Mouse (Mus musculus) WW6 (cell line): ENCODE measurements around the gene Zfp710.
"Not testable (repeated sequence)": the region's sequence is repeated elsewhere in the genome, so short reads cannot be mapped to it uniquely, and the experiment has no call there.

Experiments used
- DNase-seq: peaks from one replicate; pipeline ENCODE4 v3.0.0-alpha.2; 2013; ENCODE audit warnings: low read depth, low spot score

The Zfp710 gene

DNA sequence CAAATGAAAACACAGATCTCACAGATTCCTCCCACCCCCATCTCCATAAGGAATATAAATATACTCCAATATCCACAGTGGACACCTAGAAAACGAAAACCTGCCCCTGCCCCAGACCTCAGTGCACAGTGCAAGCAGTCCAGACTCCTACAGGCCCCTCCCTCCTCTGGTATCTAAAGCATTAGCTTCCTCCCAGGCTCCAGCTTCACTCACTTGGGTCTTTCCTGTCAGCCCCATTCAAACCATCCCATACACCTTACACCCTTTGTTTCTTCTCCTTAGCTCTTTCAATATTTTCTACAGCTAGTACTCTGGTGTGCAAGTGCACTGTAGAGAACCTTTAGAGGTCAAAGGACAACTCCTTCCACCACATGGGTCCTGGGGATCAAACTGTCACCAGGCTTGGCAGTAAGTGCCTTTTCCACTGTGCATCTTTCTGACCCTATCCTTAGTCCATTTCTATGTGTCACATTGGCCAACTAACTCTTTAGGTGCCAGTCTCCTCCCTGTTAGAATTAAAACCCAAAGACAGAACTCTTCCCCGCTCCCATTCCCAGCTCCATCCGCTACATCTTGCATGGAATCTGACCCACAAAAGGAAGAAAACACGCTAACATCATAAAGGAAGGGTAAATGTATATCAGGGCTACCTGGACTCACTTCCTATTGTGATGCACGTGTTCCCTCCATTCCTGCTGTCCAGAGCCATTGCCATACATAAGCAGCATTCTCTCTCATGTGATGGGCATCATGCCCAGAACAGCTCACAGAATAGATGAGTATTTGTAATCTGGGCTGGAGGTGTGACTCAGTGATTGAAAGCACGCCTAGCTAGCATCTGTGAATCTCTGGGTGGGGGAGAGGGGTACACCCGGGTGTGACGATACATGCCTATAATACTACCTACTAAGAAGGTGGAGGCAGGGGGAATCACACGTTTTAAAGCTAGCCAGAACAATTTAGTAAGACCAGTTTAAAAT, 86.7 kb downstream of the Zfp710 start:
- no peak for DNase-seq

DNA sequence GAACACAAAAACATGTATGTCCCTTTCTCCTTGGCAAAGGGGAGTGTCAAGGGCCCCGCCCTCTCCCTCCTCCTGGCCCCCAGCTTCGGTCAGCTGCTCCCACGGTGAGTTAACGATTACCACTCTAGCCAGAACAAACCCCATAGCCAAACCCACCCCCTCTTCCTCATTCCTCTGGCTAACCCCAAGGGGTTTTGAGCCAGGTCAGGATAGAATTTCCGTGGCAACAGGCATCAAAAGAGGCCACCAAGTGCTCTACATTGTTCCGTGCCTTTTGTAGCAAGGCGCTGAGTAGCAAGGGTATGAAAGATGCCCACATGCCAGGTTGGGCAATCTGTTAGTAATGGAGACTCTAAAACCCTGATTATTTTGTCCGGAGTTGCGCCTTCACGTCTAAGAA, 89.4 kb downstream of the Zfp710 start:
- no peak for DNase-seq

DNA sequence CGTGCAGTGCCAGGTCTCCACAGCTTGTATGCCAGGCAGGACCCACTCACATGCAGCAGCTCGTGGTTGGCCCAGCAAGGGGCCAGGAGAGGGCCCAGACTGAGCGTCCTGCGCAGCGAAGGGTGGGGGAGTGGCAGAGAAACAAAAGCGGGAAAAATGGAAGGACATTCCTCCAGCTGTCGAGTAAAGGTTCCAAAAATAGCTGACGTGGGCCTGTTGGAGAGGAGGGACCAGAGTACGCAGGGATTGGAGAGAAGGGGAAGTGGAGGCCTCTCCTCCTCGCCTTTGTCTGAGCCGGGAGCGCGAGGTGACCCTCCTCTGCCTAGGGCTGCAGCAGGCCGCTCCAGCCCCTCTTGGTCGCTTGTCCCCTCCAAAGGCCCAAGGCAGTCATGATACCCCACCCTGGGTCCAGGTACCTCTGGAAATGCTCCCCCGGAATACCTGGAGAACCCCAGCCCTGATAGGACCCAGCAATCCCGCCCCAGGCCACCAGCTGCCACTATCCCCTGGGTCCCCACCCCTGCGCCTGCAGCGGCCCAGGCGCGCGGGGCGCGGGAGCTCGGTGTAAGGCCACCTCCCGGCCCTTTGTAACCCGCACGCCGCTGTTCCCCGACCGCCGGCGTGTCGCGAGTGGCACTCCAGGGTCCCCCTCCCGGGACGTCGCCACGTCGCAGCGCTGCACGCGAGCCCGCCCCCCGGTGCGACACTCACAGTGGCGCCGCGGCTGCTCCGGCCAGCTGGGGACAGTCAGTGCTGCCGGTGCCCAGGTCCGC, 90.0 kb downstream of the Zfp710 start:
- no peak for DNase-seq

DNA sequence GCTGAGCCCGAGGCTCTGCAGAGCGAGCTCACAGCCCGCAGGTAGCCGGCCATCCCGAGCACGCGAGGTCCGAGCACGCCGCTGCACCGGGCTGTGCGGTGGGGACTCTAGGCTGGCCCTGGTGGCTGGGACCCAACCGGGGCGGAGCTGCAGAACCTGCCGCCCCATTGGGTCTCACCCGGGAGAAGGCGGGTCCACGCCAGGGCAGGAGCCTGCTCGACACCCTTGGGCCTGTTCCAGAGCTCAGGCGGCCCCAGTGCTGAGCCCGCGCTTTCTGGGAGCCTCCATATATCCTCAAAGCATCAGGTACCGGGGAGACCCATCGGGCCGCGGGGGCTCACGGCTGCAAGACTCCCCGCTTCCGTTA, 90.6 kb downstream of the Zfp710 start, which contains the start of gene Idh2:
Idh2 (minus strand) TSS at position 169 of the 367 bp plus-strand sequence.
- DNase-seq, result peak; percentile 40

DNA sequence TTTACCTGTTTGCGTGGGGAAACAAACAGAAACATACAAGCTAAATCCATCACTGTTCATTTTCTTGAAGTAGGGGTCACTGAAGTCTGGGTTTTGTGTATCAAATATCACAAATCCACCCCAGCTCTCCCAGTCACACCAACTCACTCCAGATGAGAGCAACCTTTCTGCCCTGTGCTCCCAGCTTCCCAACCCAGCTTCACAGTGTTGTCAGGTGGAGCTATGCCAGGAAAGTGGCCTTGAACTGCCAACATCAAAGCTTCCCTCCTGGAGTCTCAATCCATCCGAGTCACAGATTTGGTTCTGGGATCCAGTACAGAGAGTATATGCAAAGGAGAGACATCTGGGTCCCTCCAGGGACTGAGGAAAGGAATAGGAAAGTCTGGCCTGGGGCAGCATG, 91.5 kb downstream of the Zfp710 start:
- no peak for DNase-seq

DNA sequence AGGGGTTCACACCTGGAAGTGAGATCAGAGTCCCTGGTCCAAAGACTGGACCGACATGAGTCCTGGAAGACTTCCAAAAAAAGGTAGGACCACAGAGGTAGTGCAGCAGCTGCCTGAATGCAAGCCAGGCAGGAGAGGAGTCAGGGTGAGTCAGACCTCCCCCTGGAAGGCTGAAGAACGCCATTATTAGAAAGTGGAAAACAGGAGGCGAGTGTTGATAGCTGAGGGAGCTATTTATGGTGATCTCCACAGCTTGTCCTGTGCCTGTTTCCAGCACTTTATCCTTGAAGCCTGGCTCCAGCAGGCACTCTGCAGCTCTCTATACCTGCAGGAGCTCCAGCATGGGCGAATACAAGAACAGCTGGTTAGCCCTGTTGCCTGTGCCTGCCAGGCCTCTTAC, 94.6 kb downstream of the Zfp710 start:
- no peak for DNase-seq

DNA sequence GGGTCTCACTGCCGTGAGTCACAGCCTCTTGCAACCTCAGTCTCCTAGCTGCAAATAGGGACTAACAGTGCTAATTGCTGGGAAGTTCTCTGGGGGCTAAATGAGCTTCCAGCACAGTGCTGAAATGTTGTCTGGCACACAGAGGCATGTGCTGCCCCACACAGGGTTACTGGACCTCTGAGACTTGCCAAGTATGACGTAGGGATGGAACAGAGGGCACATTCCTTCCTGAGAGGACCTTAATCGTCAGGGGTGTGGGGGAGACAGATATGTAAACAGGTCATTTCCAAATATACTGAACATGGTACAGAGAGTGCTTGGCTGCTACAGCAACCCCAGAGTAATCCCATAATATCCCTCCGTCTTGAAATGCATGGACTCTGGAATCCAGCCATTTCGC, 96.5 kb downstream of the Zfp710 start:
- DNase-seq, result no peak

DNA sequence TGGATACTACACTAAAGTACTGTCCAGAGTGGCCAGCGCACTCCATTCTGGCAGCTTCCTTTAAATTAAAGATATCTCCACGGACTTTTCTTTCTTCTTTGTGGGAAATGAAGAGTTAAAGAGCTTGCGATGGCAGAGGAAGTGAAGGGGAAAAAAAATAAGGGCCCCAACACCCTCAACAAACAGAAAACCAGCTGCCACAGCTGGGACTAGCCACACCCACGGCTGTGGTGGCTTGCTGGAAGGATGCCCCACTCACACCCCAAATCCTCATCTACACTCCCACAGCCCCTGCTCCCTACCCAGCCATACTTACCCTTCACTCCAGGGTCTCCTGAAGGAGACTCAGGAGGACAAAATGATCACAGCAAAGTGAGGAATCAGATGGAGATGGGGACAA, 98.5 kb downstream of the Zfp710 start:
- no peak for DNase-seq

DNA sequence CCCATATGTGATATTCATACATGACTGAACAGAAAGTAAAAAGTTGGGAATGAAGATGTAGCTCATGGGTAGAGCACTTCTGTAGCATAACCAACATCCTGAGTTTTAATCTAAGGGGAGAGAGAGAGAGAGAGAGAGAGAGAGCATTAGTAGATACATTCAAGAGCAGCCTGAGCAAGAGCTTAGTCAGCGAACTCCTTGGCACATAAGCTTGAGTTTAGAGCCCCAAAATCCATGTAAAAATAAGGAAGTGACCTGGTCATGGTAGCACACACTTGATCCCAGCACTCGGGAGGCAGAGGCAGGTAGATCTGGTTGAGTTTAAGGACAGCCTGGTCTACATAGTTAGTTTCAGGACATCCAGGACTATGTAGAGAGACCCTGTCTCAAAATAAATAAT, 99.1 kb downstream of the Zfp710 start:
- DNase-seq, result no peak

DNA sequence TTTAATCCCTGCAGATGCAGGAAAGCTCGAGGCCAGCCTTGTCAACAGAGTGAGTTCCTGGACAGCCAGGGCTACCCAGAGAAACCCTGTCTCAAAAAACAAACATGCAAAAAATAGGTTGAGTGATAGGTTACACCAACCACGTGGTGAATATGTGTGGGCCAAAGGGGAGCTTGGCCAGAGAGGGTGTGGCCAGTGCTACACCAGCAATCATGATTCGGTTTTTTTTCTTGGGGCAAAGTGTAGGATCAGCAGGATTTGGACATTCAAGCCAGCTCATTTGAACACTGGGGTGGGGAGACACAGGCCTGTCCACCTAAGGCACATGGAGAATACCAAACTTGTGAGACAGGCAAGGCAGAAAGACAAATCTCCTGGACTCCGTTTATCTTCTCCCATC, 104.7 kb downstream of the Zfp710 start:
- no peak for DNase-seq

DNA sequence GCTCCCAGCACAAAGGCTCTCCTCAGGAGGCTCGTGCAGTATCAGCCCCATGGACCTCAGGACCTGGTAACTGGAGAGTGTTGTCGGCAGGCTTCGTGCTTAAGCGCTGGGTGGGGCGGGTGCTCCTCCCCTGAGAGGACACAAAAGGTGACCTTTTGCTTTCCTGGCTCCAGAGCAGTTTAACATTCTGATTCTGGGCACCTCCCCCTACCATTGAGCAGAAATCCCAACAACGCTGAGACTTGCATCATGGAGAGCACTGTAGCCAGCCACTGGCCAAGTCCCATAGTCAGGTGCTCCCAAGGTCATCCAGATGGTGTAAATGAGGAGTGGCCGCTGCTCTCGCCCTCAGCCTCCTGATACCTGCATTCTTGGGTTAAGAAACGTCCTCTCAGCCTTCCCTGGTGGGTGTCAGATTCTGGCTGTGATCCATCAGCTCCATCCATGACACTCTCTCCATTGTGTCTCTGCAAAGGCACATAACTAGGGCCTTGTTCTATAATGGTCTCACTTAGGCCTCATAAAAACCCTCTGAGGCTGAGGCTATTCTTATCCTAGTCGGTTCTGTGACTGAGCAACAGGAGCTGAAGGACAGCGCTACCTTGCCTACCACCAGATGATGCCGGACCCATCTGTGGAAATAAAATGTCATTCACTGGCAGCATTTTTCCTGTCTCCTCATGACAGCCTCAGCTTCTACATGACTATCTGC, 105.9 kb downstream of the Zfp710 start:
- peak; percentile 81 for DNase-seq

DNA sequence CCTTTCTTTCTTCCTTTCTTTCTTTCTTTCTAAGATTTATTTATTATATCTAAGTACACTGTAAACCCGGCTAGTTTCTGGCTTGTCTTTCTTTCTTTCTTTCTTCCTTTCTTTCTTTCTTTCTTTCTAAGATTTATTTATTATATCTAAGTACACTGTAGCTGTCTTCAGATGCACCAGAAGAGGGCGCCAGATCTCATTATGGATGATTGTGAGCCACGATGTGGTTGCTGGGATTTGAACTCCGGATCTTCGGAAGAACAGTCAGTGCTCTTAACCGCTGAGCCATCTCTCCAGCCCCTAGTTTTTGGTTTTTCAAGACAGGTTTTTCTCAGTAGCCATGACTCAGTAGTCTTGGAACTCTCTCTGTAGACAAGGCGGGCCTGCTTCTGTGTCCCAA, 106.7 kb downstream of the Zfp710 start:
- DNase-seq, result not testable (repeated sequence)

DNA sequence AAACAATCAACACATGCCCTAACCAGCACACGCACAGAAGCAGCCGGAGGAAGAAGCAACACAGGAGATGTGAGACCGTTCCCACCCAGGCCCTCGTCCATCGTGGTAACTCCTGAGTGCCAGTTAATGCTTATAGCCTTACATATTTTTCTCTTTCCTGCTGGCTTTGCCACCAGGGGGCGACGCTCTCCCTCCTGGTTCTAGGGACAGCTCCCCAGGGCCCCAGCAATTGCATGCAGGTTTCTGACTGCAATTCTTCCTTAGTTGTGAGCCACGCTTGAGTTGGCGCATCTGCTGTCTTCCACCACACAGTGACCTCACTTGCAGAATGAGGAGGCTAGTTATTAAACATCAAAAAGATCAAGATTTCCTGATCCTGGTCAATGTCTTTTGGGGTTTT, 107.9 kb downstream of the Zfp710 start:
- peak; percentile 62 for DNase-seq

DNA sequence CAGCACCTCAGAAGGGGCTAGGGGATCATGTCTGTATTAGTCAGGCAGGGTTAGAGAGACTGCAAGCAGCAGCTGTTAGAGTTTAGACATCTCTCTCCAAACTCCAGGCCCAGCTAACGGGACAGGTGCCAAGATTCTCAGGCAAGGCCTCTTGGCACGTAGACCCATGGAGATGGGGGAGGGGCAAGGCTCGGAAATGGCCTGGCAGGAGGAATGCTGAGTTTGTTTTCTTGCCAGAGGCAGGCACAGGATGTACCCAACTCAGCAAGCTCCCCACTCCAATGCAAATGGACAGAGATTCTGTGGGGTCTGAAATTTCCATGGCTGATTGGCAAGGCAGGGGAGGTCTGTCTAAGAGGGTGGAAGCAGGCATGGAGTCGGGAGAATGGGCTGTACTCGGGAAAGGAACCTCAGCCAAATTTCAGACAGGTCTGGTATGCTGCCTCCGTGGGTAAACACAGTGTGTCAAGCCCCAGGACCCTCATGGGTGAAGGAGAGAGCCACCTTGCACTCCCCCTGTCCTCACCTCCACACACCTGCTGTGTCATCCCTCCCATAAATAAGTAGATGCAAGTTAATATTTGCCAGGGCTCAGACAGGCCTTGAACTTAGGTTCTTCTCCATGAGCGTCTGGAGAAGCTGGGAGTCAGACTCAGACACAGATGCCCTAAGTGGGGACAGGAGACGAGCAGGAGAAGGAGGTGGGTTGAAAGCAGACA, 110.0 kb downstream of the Zfp710 start:
- no peak for DNase-seq

DNA sequence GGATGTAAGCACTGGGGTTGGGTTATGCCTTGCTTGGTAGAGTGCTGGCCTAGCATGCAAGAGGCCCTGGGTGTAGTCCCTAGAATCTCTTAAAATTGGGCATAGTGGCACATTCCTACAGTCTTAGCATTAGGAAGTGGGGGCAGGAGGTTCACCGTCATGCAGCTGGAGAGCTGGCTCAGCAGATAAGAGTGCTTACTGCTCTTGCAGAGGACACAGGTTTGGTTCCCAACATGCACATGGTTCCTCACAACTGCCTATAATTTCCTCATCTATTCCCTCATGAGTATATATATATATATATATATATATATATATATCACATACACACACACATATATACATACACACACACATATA, 110.5 kb downstream of the Zfp710 start:
- DNase-seq, result no peak

DNA sequence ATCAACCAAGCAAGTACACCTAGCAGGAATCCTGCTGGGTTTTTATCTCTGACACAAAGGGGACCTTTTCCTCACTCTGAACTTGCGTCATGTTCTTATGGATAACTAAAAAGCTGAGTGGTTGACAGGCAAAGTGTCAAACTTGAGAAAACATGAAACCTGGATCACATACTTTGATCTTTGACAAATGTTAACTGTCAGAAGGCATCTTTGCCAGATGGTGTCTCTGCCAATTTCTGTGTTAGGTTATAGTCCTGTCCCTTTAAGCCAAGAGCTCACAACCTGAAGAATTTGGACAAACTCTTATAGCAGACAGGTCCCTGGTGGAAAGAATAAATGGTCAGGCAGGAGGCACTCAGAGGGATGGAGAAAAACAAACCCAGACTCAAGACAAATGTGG, 113.8 kb downstream of the Zfp710 start:
- no peak for DNase-seq

DNA sequence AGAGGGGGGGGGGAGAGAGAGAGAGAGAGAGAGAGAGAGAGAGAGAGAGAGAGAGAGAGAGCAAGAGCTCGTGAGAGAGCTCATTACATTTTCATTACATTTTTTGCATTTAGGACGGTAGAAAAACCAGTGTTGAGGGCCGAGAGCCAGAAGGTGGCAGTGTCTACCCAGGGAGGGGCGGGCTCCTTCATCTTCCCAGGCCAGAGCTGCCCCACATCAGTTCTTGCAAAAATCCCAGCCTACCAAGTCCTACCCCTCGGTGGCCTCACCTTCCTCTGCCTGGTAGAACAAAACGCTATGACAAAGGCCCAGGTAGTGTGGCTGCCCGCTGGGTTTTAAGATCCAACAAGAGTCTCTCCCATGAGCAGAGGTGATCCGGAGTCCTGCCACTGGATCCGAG, 116.2 kb downstream of the Zfp710 start:
- no peak for DNase-seq
